Mouse (Mus musculus) urinary bladder, postnatal 25 days (tissue): ENCODE measurements around the gene Ttc7b.
A peak's percentile ranks its signal among the peaks of the same experiment; 100 is the strongest.

Experiments used
- DNase-seq: peaks from one replicate; pipeline ENCODE4 v3.0.0; 2022; ENCODE audit warnings: low spot score

Gene Ttc7b

DNA sequence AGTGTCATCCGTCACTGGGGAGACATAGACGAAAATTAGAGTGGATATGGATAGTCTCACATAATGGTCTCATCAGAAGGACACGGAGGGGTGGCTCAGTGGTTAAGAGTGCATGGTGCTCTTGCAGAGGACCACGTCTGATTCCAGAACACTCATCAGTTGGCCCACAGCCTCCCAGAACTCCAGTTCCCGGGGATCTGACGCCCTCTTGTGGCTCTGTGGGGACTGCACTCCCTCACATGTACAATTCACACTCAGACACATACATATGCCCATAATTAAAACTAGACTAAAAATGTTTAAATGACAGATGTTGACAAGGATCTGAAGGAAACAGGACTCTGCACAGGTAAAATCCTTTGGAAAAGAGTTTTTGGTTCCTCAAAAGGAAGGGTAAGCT lies 34.4 kb downstream of the Ttc7b start:
- no peak for DNase-seq

DNA sequence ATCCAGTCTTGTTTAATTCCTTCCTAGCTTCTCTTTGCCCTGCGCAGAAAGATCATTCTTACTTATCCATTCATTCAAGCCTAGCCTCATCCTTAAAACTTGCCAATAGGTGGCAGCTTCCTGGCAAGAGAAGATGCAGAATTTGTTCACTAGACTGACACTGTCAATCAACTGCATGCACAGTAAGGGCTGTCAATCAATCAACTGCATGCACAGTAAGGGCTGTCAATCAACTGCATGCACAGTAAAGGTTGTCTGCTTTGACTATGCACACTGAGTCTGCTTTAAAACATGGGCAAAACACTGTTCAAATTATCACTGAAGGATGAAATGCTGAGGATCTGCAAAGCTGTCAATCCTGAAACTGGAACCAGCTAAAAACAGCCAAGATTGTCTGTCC lies 37.6 kb downstream of the Ttc7b start:
- no peak for DNase-seq

DNA sequence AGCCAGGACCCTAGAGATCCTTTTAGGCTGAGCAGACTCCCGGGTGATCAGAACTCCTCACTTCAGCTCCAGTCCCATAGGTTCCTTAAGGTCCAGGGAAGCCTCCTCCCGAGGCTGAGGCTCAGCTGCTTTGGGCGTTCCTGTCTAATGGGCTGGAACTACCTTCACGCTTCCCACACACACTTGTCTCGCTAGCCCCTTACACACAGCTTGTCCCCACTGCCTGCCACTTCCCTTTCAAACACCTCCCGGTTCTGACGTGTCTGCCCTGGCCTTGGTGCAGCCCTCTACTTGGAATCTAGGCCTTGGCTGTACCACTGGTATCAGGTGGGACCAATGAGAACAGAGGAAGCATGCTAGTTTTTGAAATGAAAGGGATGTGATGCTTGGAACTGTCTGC lies 38.4 kb downstream of the Ttc7b start:
- DNase-seq, result no peak

DNA sequence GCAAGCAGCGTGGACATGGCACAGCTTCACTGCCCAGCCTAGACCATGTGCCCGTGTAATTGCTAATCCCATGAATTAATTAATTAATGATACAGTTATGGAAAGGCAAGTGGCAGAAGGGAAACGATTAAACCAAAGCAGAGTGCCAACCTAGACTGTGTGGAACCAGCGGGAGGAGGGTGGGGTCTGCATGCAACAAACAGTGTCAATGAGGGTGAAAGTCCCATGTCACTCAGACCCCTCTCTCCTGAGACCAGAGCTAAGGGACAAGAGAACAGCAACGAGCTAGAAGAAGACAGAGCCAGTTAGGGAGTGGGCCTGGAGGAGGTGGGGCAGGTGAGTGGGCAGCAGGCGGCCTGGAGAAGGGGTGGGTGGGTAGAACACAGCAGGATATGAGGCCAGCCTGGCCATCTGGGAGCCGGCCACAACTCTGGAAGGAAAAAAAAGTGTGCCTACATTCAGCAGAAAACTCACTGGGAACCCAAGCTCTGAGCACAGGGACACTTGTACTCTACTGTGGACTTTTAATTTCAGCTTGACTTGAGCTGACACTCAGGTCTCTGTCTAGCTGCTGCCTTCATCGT lies 39.1 kb downstream of the Ttc7b start:
- no peak for DNase-seq

DNA sequence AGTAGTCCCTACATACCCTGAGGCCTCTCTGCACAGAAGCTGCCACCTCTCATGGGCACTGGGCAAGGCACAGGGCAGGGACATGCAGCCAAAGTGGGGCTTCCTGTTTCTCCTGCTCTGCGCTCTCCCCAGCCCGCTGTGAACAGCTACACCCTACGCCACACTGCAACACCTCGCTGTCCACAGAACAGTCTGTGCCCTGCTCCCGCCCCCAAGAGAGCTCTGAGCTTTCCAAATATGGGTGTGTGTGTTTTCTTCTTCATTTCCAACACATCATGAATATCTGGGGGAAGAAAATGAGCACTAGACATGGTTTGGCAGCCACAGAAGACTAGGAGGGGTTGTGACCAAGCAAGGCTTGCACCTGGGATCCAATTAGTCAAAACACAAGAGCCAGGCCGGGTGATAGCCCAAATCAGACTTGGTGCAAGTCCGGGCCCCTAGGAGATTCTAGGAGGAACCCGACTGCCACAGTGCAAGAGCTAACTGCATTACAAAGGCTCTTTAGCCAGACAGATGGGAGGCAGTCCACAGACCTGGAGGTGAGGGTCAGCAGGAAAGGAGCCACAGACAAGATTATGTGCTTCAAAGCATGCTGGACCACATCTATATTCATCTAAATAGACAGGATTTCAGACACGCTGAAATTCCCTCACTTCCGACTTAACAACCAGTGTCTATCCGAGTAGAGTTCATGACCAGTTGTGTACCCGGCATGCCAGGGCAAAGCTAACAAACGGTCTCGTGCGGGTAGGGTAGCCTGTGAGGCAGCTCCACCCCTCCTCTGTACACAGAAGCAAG lies 39.8 kb downstream of the Ttc7b start:
- no peak for DNase-seq

DNA sequence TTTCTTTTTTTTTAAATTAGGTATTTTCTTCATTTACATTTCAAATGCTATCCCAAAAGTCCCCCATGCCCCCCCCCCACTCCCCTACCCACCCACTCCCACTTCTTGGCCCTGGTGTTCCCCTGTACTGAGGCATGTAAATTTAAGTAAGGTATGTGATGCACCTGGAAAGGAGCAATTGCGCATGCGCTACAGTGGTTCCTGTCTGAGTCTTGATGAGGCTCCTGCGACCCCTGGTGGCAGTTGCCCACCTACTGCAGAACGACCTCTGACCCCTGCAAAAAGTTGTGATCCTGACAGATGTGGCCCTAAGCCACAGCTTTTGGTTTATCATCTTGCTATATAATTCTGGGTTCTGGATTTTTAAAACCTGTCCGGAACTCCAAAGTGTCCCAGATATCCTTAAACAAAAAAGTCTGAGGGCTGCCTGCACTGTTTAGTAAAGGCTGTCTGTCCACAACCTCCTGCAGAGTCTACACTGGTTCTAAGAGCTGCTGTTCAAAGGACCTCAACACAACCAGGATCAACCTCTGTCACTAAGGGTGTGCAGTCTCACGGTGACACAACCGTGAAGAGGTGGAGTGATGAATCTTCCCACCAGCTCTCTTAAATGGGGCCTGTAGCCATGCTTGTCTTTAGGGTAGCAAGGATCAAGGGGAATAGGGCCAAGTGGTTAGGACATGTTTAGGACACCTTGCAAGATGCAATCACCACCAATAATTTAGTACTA lies 40.6 kb downstream of the Ttc7b start:
- DNase-seq, result peak; percentile 48

DNA sequence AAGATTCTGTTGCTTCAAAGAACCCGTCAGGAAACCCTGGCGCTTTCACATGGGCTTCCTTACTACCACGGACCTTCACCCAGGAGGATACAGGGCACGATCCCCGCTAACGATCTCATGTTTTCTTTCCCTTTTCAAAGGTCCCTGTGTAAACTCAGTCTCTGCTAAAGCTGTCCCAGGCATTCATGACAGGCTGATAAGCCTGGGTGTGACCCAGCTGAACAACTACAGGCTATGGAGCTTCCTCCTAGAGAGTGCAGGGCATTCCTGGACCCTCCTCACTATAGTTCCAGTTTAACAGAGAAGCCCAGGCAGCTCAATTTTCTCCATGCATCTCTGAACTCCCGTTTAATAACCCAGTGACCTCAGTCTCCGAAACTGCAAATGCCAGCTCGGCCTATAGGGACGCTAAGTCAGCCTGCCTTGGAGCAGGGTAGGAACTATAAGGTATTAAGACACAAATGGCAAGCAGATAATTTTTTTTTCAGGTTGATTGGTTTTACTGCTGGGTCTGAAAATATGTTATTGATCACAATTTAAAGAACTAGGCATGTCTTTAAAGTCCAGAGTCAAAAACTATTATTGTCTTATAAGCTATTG lies 41.3 kb downstream of the Ttc7b start:
- DNase-seq, result no peak

DNA sequence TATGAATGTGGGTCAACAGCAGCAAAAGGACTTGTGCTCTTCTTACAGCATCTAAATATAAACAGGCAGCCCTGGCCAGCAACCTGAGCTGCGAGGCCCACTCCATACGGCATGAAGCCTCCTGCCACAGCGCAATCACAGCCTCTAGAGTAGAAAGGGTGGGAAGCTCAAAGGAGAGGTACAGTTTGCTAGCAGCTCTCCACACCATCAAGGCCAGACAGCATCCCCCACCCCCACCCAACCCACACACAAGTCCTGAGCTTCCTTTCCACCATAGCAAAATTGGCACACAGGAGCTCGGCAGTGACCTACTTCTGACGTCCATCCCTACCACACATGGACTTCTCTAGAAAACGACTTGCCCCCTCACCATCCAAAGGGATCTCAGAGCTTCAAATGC lies 42.0 kb downstream of the Ttc7b start:
- no peak for DNase-seq

DNA sequence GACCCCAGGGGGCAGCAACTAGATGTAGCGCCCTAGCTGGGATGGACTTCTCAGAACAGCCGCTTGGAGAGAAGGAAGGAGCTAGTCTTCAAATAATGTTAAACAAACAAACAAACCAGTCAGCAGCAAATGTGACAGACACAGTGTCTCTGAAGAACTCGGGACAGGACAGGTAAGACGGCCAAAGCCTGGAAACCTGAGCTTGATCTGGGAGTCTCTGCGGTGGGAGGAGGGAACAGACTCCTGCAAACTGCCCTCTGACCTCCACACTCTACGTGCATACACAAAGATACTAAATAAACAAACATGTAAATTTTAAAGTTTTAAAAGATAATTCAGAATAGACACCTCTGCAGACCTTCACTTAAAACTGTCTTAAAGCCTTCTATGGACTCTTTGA lies 42.5 kb downstream of the Ttc7b start:
- DNase-seq, result no peak

DNA sequence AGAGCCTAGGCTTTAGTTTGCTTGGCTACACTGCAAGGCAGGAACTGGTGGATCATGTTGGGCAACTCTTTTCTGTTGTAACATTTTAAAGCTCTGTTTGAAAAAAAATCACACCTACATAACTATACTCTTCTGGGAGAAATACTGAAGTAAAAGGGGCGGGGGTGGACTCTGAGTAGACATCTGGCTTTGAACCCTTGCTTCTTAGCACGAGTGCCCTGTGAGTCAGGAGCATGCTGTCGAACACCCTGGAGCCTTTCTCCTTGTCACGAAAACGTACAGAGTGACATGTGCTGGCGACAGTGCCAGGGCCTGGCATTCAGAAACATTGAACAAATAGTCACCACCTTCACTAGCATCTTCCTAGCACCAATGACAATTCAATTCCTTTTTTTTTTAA lies 43.2 kb downstream of the Ttc7b start:
- no peak for DNase-seq

DNA sequence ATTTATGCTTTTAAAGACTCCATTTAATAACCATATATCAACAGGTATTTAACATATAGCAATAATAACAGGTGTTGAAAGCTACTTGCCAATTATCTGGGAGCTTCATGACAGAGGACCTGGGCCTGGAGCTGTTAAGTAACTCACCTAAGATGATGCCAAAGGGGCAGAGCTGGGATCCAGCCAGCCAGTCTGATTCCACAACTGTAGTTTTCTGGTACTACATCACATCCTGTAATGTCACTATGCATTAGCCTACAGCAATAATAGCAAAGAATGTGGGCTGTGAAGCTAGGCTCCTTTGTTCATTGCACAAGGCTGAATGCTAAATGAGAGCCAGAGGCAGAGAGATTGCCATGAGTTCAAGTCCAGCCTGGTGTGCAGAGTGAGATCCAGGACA lies 44.3 kb downstream of the Ttc7b start:
- no peak for DNase-seq

DNA sequence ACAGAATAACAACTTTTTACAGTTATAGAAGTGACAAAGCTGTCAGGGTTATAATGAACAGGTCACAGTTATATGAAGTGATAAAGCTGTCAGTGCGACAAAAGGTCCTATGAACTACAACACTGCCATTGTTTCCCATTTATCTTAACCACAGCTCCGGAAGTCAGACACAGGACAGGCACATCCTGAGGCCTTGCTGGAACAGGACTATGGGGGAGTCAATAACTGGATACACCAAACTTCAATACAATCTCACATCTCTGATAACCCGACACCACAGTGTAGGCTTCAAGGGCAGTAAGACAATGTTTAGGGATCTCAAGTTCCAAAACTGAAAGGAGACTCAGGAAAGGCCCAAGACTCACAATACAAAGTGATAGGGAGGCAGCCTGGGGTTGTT lies 45.1 kb downstream of the Ttc7b start:
- DNase-seq, result no peak

DNA sequence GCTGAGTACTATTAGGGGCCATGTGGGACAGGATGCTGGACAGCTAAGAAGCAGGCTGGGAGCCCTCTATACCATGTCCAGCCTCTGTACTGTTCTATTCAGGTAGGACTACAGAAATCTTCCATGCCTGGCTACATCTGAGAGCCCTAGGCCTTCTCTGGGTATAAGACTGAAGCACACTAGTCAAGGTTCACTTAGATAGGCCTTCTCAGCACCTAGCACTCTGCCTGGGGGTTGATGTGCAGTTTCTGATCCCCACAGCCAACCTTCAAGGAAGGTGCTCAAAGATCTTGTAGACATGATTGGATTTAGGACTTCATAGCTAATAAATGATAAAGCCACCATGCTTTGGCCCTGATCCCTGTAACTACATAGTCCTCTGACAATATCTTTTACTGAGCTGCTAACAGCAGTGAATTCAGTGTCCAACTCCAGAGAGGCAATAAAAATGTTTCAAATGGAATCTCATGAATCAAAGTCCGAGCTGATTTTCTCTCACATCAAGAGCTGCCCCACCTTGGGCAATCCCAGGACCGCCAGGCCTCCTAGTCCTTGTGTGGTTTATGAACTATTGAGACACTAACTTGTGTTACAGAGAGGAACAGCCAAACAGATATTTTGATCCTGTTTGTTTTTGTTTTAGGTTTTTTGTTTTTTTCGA lies 45.8 kb downstream of the Ttc7b start:
- no peak for DNase-seq

DNA sequence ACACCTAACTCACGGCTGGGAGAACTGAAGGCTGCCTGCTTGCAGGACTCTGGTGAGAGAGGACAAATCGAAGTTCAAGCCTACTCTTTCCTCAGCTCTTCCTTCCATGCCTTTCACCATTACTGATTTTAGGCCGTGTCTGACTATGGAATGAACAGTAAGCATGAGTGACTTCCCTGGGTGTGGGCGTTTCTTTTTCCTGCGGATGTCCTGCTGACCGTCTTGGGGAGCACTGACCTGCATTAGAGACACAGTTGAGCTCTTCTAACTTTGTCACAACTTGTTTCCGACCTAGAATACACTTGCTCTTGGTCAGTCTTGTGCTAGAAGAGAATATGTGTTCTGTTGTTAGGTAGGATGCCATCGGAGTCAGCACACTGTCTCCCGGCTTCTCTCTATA lies 50.3 kb downstream of the Ttc7b start:
- DNase-seq, result no peak

DNA sequence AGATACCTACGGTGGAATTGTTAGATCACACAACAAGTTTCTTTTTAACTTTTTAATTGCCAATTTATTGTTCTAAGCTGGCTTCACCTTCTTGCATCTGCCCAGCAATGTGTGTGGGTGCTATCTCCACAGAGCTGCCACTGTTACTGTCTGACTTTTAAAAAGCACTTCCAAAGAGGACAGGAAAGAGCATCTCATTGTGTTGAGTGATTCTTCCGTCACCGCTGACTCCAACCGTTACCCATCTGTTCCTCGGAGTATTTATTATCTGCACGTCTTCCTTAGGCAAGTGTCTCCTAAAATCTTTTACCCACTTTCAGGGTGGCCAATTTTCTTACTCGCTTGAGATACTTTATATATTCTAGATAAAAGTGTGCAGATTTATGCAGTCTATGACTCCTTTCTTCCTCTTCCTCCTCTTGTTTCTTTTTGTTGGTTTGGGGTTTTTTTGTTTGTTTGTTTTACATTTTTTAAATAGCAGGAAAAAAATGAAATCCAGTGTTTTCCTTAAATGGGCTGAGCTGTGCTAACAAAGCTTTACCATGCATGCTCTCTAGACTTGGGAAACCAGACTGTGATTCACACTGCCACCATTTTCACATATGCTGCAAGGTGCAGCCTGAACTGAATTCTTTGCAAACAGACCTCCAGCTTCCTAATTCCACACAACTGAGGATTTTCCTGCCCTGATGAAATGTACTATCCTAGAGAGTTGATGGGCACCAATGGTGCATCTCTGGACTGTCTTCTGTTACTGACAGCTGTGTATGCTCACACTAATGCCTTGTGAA lies 50.9 kb downstream of the Ttc7b start:
- DNase-seq, result no peak

DNA sequence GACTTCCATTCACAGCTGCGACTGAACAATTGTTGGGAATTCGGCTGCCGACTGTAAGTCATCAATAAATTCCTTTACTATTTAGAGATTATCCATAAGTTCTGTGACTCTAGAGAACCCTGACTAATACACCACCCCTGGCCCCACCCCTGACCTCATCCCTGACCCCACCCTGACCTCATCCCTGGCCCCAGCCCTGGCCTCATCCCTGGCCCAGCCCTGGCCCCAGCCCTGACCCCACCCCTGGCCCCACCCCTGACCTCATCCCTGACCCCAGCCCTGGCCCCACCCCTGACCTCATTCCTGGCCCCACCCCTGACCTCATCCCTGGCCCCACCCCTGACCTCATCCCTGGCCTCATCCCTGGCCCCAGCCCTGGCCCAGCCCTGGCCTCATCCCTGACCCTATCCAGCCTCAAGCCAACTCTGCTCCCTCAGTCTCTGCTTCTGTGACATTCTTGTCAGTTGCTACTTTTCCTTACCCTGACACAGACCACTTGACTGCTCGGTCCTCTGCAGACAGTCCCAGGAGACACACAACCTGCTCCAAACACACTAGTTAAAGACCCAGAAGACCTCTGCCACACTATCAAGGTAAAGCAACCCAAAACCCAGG lies 55.4 kb downstream of the Ttc7b start:
- no peak for DNase-seq

DNA sequence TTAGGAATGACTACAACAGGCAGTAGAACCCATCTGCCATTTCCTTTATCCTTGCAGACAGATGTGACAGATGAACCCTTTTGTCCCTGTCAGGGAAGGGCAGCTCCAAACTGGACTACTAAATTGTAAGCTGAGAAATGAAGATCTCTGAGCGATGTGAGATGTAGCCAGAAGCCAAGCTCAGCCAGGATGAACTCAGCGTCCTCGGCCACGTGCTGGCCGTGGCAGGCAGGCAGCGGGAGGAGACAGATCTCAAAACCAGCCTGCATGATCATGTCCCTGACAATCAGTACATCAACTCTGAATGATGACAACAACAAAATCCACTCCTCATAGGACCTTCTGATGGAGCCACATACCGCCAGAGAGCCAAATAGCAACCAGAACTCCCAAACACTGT lies 62.9 kb downstream of the Ttc7b start:
- no peak for DNase-seq

DNA sequence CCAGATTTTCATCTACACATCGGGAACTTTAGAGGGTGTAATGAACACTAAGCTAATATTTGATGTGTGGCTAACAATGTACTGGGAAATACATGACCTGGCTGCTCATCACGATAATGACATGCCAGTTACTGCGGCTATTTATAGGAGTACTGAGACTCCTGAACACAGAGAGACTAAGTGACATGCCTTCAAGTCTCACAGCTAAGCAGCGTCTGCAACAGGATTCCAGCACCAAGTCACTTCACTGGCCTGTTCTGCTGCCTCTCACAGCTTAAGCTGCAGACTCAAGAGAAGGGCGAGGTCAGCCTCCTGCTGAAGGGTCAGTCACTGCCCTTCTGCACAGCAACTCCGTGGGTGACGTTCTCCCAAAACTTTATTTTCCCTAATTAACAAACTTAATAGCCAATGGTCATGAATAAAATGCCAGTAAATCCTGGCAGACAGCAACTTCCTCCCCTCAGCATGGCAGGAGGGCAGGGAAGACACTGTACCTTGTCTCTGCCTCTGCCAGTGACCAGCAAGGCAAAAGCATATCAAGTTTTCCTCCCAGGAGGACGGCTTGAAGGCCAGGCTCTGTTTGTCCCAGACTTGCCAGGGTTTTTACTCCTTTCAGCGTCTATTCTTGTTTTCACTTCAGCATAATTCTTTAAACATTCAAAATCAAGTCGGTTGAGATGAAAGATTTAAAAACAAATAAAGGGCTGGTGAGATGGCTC lies 64.2 kb downstream of the Ttc7b start:
- no peak for DNase-seq

DNA sequence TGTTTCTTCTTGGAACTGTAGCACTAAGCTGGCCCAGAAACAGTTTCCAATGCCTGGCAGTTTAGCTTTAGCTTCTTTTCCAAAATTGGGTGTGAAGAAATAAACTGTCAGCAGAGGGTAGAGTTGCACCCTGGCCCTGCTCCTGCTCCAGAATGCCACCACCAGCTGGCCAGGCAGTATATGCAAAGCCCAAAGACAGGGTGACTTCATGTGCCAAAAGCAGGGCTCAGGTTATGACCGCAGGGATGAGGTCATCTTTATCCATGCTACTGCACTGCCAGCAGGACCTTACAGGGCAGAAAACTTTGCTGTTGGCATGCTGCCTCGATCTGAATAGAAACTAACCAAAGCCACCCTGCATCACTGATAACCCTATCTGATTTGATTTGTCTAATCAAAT lies 65.2 kb downstream of the Ttc7b start:
- no peak for DNase-seq

DNA sequence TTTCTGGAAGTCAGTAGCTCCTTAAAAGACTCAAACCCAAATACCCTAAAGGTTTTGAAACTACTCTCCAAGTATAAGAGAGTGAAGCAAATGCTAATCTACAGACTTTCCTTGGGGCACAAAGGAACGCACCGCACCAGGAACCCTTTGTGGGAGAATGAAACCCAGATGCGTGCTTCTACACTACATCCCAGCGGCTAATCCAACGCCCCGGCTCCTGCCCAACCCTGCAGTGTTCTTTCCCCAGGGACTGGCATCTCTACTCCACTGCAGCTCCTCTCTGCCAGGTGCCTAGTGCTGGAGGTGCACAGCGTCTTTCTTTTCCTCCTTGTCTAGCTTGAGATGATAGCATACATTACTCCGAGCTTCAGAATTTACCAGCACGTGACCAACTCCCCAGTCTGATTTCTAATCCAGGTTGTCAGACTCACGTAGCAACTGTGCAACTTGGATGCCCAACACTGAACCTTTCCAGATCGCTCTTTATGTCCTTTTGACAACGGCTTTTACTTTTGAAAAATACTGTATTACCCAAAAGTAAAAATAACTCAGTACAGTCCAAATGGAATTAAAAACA lies 72.8 kb downstream of the Ttc7b start:
- DNase-seq, result no peak
